Mouse (Mus musculus) activated CD4-positive, CD25-positive, alpha-beta regulatory T cell (primary cell): Measurements from ENCODE around the gene Necap1. TPM values are rescaled to one million over a fixed set of nuclear protein-coding genes. Genes with fewer than 3 reads are reported as not detected.

Experiments used
- polyA plus RNA-seq, 2 experiments: library from polyadenylated mRNA; unstranded; fragments of 100-300 nt; shearing (Covaris generic); gene quantifications; one replicate each; pipeline ENCODE4 v1.2.1; 2017

The Necap1 gene
- polyA plus RNA-seq, result 10 to 100 TPM; 23.9 to 25.8 TPM

GRCm38 (mm10) chr6:122873871-122874719 is at the start of gene Necap1:
Gene Necap1, plus strand, starts transcription at chr6:122874474.

DNA sequence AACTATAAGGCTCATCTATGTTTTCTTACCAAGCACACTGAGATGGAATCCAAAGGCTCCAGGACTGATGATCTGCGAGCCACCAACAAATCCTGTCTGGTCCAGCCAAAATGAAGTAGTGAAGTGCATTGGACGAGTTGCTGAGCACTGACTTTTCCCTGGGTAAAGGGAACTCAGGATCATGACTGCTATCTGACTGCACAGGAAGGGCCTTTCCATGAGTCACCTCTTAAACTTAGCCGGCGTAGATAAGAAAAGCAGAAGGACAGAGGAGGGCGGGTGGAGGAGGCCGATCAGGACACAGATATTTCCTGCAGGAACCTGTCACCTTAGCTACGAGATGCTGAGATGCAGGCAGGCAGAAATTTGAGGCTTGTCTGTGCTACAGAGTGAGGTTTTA is 18.3 kb upstream of the Necap1 start, which contains the start of gene C3ar1:
Gene C3ar1 (minus strand): TSS at position 207 of the 400 bp plus-strand sequence.

GRCm38 (mm10) chr6:122921451-122921850 is 47.2 kb downstream of the Necap1 start, which contains the start of gene Clec4a1:
Gene Clec4a1, plus strand, starts transcription at chr6:122921848.

Other genes starting within 250 kb of the Necap1 start
- not detected for gene Dppa3, start 248.1 kb upstream of the Necap1 start, polyA plus RNA-seq
- gene Nanog, start 167.0 kb upstream of the Necap1 start, polyA plus RNA-seq, result not detected
- gene Slc2a3, start 72.8 kb upstream of the Necap1 start, polyA plus RNA-seq, result 100 to 1,000 TPM in 1 of 2 experiments, 10 to 100 TPM in 1; 25.0 to 123 TPM
- 10 to 100 TPM; 25.9 to 28.9 TPM for gene Foxj2, start 54.6 kb upstream of the Necap1 start, polyA plus RNA-seq
- gene C3ar1, start 18.3 kb upstream of the Necap1 start, polyA plus RNA-seq, result under 1 TPM; 0.07 to 0.72 TPM
- gene Clec4a1, start 47.4 kb downstream of the Necap1 start, polyA plus RNA-seq, result 1 to 10 TPM in 1 of 2 experiments, under 1 TPM in 1; 0.27 to 1.2 TPM
- gene Clec4a3, start 78.0 kb downstream of the Necap1 start, polyA plus RNA-seq, result 1 to 10 TPM; 1.2 to 4.4 TPM
- not detected for gene Clec4a4, start 115.9 kb downstream of the Necap1 start, polyA plus RNA-seq
- gene Clec4b1, start 175.5 kb downstream of the Necap1 start, polyA plus RNA-seq, result under 1 TPM in 1 of 2 experiments, not detected in 1; 0.66 TPM
- gene Clec4a2, start 232.0 kb downstream of the Necap1 start, polyA plus RNA-seq, result 1 to 10 TPM in 1 of 2 experiments, under 1 TPM in 1; 0.57 to 1.8 TPM